Mouse (Mus musculus) ES-Bruce4 (cell line): ENCODE data around the gene Foxa3.

ENCODE experiments used
- CTCF ChIP-seq: IDR thresholded peaks from one replicate; pipeline ENCODE4 v1.8.1; 2011; ENCODE audit warnings: low read depth, low read length
- EP300 ChIP-seq: IDR thresholded peaks from 2 replicates; pipeline ENCODE4 v1.6.1; 2011; ENCODE audit warnings: low read depth, low read length; ENCODE audit not compliant: insufficient read depth
- POLR2A ChIP-seq: IDR thresholded peaks from one replicate; pipeline ENCODE4 v1.8.1; 2011; ENCODE audit warnings: low read length; ENCODE audit not compliant: insufficient read depth

GRCm38 (mm10) chr7:19005417-19006121, 17.8 kb downstream of the Foxa3 start:
- TF ChIP-seq EP300 = no peak
- TF ChIP-seq CTCF = no peak
- no peak for TF ChIP-seq POLR2A
